Mouse (Mus musculus) gastrocnemius, adult 18-20 months (tissue): ENCODE results near the gene Naif1. TPM values are rescaled to one million over a fixed set of nuclear protein-coding genes. Genes with fewer than 3 reads are reported as not detected.
"Not testable (repeated sequence)": the region's sequence is repeated elsewhere in the genome, so short reads cannot be mapped to it uniquely, and the experiment has no call there.

Experiments
- DNase-seq: peaks from one replicate; pipeline ENCODE4 v3.0.0; 2021; ENCODE audit warnings: low spot score
- total RNA-seq, 2 experiments: library from RNA; stranded (reverse); gene quantifications; 2 replicates each; pipeline ENCODE4 v1.2.3; 2021

Naif1 gene
- total RNA-seq, 2 experiments from 2014 or later, result 2.6 to 3.0 TPM

DNA sequence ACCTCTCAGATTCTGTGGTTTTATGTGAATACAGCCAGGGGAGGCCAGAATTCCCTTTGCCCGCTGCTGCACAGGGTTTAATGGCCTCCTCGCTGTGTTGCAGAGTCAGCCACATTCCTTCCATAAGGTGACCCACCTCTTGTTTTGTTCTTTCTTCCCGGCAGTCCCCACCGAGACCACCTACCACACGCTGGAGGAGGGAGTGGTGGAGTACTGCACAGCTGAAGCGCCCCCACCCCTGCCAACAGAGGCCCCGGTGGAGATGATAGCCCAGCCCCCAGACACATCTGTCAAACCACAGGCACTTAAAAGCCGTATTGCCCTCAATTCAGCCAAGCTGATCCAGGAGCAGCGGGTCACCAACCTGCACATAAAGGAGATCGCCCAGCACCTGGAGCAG is 4.4 kb downstream of the Naif1 start:
- no peak for DNase-seq

DNA sequence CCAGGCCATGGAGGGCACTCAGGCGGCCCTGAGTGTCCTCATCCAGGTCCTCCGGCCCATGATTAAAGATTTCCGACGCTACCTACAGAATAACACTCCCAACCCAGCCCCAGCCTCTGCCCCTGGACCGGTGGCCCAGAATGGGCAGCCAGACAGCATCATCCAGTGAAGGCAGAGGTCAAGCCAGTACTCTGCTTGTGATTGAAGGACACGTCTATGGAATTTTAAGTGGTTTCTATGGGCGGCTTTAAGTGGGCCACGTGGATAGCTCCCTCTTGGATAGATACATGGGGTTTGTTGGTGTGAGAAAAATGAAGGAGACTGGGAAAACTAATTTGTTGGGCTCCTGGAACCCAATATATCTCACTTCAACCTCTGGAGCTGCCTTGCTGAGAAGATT is 4.8 kb downstream of the Naif1 start:
- no peak for DNase-seq

DNA sequence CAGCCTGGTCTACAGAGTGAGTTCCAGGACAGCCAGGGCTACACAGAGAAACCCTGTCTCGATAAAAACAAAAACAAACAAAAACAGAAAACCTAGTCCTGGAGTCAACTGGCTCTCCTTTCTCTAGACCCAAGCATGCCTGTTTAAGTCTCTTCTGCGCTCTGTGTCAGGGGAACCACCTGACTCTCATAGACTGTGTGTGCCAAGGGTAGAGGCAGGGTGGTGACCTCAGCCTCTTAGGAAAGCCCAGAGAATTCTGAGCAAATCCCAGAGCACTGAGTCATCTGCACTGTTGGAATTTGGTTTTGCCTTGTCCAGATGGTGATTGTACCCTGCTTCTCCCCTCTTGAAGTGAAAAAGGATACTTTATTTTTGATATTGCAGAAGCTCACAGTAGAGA is 8.0 kb downstream of the Naif1 start:
- DNase-seq, result peak; percentile 69

DNA sequence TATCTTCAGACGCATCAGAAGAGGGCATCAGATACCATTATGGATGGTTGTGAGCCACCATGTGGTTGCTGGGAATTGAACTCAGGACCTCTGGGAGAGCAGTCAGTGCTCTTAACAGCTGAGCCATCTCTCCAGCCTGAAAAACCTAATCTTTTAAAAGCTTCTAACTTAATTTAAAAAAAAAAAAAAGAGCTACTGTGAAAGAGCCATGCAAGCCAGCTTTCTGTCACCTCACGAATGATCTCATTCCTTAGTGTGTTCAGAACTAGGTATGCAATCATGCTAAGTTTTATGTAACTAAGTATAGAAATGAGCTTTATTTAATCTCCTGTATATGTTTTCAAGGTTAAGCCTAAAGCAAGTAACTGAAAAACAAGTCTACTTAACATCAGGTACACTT is 9.4 kb downstream of the Naif1 start:
- no peak for DNase-seq

DNA sequence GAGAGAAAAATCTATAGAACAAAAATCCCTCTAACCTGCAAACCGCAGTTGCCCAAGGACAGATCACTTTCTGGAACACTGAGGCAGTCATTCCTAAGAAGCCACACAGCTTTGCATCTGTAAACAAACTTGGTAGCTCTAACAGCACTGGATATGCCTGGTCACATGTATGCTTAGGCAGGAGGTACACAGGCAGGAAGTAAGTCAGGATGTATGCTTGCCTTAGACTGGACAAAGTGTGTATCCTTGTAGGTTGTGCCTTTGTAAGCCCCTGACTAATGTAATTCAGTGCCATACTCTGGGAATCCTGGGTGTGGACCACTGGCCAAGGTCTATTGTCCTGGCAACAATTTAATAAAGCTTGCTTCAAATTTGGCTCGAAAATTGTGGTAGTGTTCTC is 13.5 kb downstream of the Naif1 start:
- DNase-seq, result no peak

DNA sequence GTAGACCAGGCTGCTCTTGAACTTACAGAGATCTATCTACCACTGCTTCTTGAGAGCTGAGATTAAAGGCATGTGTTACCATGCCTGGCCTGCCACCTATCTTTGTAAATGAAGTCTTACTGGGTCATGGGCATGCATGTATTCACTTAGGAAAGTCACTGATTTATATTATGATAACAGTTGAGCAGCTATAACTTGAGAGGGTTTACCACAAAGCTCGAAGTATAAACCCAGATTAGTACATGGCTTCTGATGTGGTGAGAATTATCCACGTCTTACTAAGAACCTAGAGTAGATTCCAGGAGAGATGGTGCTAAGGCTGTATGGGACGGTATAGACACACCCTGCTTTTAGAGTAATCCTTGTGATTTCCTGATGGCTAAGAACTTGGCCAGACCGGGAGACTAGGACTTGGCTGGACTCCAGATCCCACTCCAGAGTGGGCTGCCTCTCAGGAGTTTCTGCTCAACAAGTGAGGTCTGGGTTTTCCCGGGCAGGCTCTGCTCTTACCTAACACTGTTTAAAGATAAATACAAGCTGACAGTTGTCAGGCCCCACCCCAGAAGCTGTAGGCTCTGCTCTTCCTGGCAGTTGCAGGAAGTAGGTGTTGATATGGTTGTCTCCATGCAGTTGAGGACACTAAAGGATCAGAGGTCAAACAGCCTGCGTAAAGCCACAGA is 14.1 kb downstream of the Naif1 start:
- no peak for DNase-seq

DNA sequence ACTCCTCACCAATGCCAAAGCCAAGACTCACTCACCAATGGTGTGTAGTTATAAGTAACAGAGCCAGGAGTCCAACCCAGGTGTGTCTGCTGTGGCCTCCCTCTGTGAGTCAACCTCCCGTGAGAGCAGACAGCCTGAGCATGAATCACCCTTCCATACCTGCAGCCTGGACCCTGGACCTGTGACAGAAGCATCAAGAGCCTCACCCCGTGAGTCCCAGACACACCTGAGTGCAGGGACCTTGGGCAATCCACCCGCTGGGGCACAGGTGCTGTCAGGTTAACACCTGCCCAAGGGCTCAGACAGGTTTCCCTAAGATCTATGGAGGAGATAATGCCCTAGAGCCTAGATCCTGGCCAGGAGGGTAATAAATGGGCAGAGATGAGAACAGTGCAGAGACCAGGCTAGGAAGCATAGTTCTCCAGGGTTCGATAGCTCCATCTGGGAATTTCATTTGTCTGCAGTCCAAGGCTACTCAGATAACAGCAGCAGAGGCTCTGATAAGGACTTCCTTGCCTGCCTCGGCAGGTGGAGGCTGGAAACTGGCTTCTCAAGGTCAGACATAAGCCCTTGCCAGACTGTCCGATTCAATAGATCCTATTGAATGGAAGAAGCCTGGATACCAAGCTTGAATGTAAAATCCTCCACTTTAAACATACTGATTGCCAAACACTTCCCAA is 20.9 kb downstream of the Naif1 start:
- no peak for DNase-seq

DNA sequence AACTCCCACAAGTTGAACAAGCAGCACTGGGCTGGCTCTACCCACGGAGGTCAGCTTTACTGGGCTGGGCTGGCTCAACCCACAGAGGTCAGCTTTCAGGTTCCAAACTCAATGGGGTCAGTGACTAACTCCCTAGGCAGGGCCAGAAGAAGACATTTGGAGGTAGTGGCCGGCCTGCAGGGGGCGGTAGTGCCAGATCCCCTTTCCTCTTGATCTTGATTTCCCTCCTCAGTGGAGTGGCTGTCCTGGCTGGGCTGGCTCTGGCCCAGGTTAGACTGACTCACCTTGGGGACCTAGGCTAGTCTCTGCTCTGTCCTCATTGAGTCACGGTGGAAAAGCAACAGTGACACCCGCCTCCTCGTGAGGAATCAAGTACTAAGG is 21.4 kb downstream of the Naif1 start:
- DNase-seq, result no peak

DNA sequence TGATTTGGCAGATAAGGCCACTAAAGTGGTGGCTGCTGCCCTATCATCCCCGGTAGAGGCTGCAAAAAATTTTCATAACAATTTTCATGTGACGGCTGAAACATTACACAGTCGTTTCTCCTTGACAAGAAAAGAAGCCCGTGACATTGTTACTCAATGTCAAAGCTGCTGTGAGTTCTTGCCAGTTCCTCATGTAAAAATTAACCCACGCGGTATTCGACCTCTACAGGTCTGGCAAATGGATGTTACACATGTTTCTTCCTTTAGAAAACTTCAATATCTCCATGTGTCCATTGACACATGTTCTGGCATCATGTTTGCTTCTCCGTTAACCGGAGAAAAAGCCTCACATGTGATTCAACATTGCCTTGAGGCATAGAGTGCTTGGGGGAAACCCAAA is 25.1 kb downstream of the Naif1 start:
- DNase-seq, result not testable (repeated sequence)

DNA sequence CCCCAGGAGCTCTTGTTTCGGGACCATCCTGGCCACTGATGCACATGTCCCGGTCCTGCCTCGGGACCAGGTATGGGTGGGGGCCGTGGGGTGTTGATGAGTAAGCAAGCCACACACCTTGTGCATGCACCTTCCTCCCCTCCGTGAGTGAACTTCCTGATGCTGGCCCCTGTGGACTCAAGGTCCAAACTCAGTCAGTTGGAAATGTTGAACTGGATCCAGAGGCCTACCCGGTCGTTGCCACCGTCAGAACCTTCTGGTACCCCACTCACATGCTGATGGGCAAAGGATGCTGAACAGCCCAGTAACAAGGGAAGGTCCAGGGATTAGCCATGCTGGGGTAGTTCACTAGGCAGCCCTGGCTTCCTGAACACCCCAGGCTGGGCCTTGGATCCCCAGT is 32.1 kb downstream of the Naif1 start:
- no peak for DNase-seq

DNA sequence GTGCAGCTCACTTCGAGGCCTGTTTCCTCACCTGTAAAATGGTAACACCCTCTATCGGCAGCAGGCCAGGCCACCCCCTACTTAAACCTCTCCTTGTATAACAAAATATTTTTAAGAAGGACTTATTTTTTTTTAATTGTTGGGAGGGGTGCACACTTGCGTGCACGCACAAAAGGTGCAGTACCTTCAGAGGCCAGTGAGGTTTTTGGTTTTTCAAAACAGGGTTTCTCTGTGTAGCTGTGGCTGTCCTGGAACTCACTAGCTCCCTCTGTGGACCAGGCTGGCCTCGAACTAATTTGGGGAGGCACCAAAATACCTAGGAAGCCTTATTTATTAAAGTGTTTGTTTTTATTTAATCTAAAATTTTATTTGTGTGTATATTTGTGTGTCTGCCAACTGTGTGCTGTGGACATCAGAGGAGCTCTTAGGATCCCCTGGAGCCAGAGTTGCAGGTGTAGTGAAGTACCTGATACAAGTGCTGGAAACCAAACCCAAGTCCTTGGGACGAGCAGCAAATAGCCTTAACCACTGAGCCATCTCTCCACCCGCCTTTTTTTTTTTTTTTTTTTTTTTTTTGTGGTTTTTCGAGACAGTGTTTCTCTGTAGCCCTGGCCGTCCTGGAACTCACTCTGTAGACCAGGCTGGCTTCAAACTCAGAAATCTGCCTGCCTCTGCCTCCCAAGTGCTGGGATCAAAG is 33.1 kb downstream of the Naif1 start:
- DNase-seq, result no peak

DNA sequence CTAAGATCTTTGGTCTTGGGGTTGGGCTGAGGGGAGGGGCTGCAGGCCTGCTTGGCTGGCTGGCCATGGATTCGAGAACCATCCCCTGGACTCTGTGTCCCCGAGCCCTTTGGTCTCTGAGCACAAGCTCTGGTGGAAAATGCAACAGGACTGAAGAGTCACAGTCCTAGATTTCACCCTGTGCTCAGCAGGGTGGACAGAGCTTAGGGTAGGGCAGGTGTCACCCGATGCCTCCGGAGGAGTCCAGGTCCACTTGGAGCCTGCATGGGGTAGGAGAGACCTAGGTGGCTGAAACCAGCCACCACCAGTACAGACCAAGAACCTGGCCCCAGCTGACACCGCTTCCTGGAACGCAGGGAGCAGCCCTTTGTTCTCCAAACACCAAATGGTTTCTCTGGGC is 34.7 kb downstream of the Naif1 start:
- DNase-seq, result no peak

DNA sequence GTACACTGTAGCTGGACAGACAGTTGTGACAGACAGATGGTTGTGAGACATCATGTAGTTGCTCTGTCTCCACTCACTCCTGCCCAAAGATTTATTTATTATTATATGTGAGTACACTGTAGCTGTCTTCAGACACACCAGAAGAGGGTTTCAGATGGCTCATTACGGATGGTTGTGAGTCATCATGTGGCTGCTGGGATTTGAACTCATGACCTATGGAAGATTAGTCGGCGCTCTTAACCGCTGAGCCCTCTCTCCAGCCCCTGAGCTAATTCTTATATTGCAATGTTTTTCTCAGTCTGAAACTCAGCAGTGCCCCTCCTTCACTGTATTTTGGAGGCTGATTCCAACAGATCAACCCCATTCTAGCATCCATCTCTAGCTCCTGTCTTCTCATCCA is 35.5 kb downstream of the Naif1 start:
- no peak for DNase-seq

DNA sequence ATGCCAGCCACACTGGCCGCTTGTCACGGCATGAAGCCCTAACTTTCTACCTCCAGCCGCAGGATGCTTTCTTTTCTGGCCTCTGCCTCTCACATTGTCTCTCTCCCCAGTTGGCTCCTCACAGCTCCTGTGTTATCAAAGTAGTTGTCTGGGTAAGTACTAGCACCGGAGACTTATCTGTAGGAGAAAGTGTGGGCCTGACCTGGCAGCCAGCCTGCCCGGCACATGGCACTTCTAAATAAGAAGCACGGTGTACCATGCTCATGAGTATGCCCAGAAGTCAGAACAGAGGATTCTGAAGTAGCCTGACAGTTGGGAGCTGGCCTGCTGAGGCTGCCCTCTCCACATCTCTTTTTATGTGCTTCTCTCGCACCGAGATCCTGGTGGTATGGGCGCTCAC is 35.9 kb downstream of the Naif1 start:
- no peak for DNase-seq

DNA sequence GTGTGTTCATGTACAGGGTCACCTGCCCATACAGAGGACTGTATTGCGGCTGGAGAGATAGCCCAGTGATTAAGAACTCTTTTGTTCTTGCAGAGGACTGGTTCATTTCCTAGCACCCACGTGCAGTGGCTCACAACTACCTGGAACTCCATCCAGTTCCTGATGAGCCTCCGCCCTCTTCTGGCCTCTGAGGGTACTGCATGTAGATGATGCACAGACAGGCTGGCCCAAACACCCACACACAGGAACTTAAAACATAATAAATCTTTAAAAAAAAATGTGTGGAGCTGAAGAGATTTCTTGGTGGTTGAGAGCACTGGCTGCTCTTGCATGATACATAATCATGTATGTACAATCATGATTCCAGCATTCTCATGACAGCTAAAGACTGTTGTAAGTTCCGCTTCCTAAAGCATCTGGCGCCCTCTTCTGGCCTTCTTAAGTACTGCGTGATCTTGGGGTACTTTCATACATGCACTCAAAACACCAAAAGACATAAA is 36.9 kb downstream of the Naif1 start:
- peak; percentile 94 for DNase-seq

DNA sequence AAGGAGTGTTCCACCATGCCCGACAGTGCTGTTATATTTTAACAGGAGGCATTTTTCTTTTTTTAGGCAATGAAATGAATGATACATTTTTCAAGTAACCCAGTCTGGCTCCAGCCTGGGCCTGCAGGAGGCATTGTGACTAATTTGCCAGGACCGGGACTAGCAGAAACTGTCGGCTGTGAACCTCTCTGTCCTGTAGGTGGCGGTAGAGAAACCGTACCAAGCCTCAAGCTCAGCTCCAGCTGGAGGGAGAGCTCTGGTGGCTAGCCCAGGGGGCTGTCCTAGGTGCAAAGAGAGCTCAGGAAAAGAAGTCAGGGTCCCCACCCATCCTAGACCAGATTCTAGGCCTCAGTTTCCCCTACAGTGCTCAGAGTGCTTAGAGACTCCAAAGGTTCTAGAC is 38.4 kb downstream of the Naif1 start:
- peak; percentile 86 for DNase-seq

DNA sequence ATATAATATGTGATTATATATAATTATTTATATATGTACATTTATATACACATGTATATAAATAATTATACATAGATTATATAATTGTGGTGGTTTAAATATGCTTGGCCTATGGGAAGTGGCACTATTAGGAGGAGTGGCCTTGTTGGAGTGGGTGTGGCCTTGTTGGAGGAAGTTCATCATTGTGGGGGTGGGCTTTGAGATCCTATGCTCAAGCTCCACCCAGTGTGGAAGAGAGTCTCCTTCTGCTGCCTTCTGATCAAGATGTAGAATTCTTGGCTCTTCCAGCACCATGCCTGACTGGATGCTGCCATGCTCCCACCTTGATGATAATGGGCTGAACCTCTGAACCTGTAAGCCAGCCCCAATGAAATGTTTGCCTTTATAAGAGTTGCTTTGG is 40.5 kb downstream of the Naif1 start:
- not testable (repeated sequence) for DNase-seq

DNA sequence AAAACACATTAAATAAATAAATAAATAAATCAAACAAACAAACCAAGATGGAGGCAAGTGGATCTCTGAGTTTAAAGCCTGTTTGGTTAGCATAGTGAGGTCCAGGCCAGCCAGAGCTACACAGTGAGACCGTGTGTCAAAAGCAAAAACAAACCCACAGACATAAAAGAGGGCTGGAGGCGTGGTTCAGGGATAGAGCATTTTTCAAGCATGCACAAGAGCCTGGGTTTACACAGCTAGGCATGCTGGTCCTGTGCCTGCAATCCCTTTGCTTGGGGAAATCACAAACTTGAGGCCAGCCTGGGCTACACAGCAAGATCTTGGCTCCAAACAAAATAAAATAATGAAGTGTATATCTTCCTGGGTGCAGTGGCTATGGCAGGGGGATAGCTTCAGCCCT is 42.4 kb downstream of the Naif1 start:
- DNase-seq, result no peak

DNA sequence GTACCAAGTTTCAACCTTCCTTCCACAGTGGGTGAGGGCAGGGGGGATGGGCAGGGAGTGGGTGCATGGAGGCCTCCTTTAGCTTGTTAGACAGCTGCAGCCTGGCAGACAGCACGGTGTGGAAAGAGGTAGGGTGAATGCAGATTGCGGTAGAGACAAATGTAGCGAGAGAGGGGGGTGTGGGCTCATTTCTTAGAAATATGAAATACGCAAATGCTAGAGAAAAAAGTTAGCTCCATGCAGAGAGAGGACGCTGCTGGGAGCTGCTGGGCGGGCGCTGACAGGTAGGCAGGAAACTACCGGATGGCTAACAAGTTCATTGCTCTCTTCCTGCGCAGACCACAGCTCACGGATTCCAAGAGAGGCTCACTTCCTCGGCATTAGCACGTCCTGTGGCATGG is 43.0 kb downstream of the Naif1 start:
- DNase-seq, result no peak

DNA sequence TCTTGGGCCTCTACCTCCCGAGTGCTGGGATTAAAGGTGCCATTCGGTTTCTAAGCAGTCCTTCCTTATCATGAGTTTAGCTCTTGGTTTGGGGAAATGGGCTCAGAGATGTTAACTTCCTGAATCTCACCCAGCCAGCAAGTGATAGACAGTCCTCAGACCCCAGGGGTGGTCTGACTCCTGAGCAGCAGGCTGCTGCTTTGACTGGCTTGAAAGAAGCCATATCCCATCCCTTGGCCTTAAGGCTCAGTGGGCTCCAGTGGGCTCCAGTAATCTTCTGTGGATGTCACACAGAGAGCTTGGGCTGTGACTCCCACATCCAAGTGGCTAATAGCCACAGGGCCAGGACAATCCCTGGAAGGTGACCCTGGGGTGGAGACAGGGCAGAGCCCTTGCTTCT is 44.3 kb downstream of the Naif1 start:
- no peak for DNase-seq

DNA sequence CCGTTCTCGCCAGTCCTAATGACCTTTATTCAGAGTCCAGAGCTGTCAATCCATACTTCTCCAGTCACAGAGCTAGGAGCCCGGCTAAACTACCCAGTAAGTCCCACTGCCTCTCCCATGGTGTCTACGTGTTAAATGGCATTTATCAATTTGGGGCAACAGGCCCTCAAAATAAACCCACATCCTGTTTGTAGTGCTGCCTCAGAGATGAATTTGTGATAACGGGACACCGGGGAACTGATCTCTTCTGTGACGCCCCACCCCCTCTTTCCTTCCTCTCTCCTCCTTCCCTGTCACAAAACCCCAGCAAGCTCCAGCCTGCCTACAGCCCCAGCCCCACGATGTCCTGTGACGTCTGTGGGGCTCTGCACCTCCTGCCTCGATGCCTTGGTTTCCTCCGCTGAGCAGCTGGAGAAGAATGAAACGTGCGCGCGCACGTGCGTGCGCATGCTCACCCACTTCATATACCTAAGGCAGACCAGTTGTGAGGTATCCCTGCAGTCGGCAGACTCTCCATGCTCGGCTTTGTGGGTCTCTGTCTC is 45.0 kb downstream of the Naif1 start:
- DNase-seq, result no peak

DNA sequence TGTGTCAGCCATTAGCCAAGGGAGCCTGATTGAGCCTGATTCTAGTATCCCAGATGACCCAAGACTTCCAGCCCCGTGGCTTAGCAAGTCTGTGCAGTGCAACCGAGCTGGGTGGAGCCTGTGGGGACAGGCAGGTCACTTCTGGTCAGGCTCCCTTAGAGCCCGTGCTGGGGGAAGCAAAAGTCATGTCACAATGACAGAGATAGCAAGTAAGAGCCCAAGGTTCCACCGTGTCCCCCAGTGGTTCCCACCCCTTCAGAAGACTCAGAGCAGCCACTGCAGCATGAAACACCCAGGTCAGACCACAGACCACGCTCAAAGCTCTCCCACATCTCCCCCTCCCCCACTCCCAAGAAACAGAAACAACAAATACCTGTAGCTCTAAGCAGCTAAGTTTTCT is 45.9 kb downstream of the Naif1 start:
- DNase-seq, result no peak

DNA sequence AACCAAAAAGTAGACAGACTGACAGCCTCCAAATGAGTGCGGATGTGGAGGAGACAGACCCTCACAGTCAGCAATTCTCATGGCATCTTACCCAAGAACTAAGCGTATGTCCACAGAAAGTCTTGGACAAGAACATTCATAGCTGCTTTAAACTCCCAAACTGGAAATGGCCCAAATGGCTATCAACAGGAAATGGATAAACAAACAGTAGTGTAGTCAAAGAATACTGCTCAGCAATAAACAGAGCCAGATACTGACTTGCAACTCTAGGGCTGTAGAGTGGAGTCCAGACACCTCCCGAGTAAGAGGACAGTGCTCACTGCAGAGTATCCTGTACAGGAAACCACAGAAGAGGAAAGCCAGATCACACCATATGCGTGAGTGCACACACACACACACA is 49.1 kb downstream of the Naif1 start:
- no peak for DNase-seq
